Mouse (Mus musculus): Measurements from ENCODE around the gene Jph4. TPM values are rescaled to one million over a fixed set of nuclear protein-coding genes. Genes with fewer than 3 reads are reported as not detected.

Jph4 gene
- total and polyA plus RNA-seq, 3 experiments = not detected

DNA sequence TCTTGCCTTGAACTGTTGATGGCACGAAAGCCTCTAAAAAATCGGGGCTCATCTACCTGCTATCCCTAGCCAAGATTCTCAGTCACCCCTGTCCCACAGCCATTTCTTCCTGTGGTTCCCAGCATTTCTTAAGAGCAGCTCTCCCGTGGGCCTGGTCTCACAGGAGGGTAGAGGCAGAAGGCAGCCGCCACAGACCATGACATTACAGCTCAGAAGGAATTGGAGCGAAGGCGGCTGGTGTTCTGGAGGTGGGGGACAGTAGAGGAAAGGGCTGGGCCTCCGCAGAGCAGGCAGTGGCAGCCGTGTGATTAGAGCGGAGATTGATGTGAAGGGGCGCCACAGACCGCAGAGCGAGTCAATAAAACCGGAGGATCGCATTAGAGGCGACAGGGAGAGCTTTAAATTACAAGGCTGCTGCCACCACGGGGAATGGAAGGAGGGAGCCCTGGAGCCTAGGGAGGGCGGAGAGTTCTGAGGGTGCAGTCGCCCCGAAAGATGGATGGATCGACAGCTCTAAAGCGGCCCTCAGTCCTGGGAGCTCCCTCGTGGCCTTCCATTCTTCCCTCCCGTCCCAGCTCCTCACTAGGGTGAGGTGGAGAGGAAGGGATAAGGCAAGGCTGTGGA is 38.3 kb downstream of the Jph4 start:
- Histone ChIP-seq H3K36me3 (replicated peaks in 1 of 2; ENCODE audit: control insufficient read depth in 1 of 2, insufficient read depth in 1 of 2, low read length in 1 of 2) (no peaks in the 10 kb centered on the region), H3K4me1 (ENCODE audit: control insufficient read depth in 1 of 2, insufficient read depth in 2 of 2) (peaks cover 0 to 31% of the 10 kb centered on the region in 2 experiments; a peak in 2 of 4 replicates), H3K4me3 (replicated peaks in 1 of 3; ENCODE audit: low read depth in 2 of 3, low read length in 2 of 3, poor library complexity in 1 of 3) (no peak overlapping the region), H3K27ac (ENCODE audit: insufficient read depth, low read depth) (no peak overlapping the region), H3K4me2 (ENCODE audit: insufficient read depth, low read depth, poor library complexity, severe bottlenecking) (no peak overlapping the region), H3K79me2 (replicated peaks; ENCODE audit: control insufficient read depth, extremely low read depth, insufficient read depth, poor library complexity, severe bottlenecking) (no peaks in the 10 kb centered on the region), H3K9me3 (replicated peaks; ENCODE audit: low read length) (no peaks in the 10 kb centered on the region), H3K27me3 (replicated peaks) (peaks cover 5% of the 10 kb centered on the region), H3K9ac (ENCODE audit: insufficient read depth, low read depth) (no peak overlapping the region)
- TF ChIP-seq USF2 (conservative IDR thresholded peaks at IDR 0.05; ENCODE audit: low read depth, low read length) (no peak), ZKSCAN1 (IDR thresholded peaks at IDR 0.05; ENCODE audit: borderline replicate concordance, low read depth, low read length) (no peak), UBTF (IDR thresholded peaks at IDR 0.05; ENCODE audit: low read depth, low read length) (no peak), TBP (conservative IDR thresholded peaks at IDR 0.05; ENCODE audit: low read depth, low read length) (no peak), USF1 (IDR thresholded peaks at IDR 0.05; ENCODE audit: low read depth, low read length) (no peak), IRF4 (IDR thresholded peaks at IDR 0.05; ENCODE audit: low read depth, low read length) (no peak), SIN3A (IDR thresholded peaks at IDR 0.05; ENCODE audit: low read length) (no peak), KAT2A (IDR thresholded peaks at IDR 0.05; ENCODE audit: insufficient replicate concordance, low read length) (no peak), JUN (IDR thresholded peaks at IDR 0.05; ENCODE audit: insufficient read depth, low read depth, low read length) (no peak), BHLHE40 (IDR thresholded peaks at IDR 0.05; ENCODE audit: low read depth, low read length) (no peak)
- in situ Hi-C loops (cut with MboI; ENCODE audit: low pct_ligation_motif_present, low pct_unique_long_range_greater_than_20kb, low sequenced_read_pairs) = loop anchor here (5.0 kb wide), 1 partner anchor 41 kb away; no protein-coding TSS in a partner anchor
- no peak for DNase-seq (ENCODE audit: extremely low read depth)
- dilution Hi-C loops (cut with MboI; ENCODE audit: extremely low pct_ligation_motif_present, extremely low pct_unique_long_range_greater_than_20kb, low sequenced_read_pairs) = no loop called here

DNA sequence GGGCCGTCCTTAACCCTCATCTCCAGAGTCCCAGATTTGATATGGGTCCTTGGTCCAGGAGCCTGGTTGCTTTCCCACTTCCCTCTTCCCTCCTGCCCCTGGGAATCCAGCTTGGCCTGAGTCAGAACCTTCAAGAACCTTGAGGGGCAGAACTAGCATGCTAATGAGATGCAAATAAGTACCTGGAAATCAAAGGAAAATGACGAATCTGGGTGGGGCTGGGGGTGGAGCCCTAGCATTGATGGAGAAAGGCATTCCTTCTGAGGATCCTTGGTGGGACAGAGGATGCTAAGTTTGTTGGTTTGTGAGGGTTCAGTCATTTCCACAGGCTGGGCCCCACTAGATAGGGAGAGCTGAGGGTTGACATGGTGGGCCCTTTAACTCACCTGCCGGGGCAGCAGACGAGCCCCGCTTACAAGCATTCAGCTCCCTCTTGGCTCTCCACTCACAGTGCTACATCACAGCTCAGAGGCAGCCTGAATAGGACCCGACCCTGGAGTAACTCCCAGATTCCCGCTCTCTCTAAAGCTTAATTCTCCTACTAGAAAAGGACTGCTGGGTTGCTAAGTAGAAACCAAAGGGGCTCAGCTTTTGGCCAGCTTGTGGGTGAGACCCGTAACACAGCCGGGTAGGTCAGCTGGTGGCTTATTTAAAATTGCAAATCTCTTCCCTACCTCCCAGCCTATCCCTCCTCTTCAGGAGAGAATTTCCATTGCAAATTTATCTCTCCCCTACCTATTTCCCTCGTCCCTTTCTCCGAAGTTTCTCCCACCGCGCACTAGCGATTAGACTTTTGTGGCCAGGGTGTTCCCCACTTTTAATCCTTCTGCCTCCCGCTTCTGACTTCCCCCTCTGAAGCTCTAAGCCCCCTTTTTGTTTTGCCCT is 39.0 kb downstream of the Jph4 start:
- no peak overlapping the region for H3K4me3 ChIP-seq (replicated peaks in 1 of 3; ENCODE audit: low read depth in 2 of 3, low read length in 2 of 3, poor library complexity in 1 of 3)
- dilution Hi-C loops (cut with MboI; ENCODE audit: extremely low pct_ligation_motif_present, extremely low pct_unique_long_range_greater_than_20kb, low sequenced_read_pairs) (no loop called here), in situ Hi-C loops (cut with MboI; ENCODE audit: low pct_ligation_motif_present, low pct_unique_long_range_greater_than_20kb, low sequenced_read_pairs) (loop anchor here (5.0 kb wide), 1 partner anchor 40 kb away; no protein-coding TSS in a partner anchor)
- no peaks in the 10 kb centered on the region for H3K36me3 ChIP-seq (replicated peaks in 1 of 2; ENCODE audit: control insufficient read depth in 1 of 2, insufficient read depth in 1 of 2, low read length in 1 of 2)
- H3K9ac ChIP-seq (ENCODE audit: insufficient read depth, low read depth) = no peak overlapping the region
- H3K4me1 ChIP-seq (ENCODE audit: control insufficient read depth in 1 of 2, insufficient read depth in 2 of 2) = peaks cover 0 to 31% of the 10 kb centered on the region in 2 experiments; a peak in 2 of 4 replicates
- no peak overlapping the region for H3K4me2 ChIP-seq (ENCODE audit: insufficient read depth, low read depth, poor library complexity, severe bottlenecking)
- H3K79me2 ChIP-seq (replicated peaks; ENCODE audit: control insufficient read depth, extremely low read depth, insufficient read depth, poor library complexity, severe bottlenecking) = no peaks in the 10 kb centered on the region
- no peak overlapping the region for H3K27ac ChIP-seq (ENCODE audit: insufficient read depth, low read depth)
- no peaks in the 10 kb centered on the region for H3K9me3 ChIP-seq (replicated peaks; ENCODE audit: low read length)
- no peak for DNase-seq (ENCODE audit: extremely low read depth)
- no peak for TF ChIP-seq ZMIZ1 (IDR thresholded peaks at IDR 0.05; ENCODE audit: low read depth, low read length)
- no peak for TF ChIP-seq POLR2AphosphoS2 (IDR thresholded peaks at IDR 0.05; ENCODE audit: low read depth, low read length)
- TF ChIP-seq ZC3H11A (IDR thresholded peaks at IDR 0.05; ENCODE audit: low read depth, low read length) = no peak
- no peak for TF ChIP-seq ZNF384 (IDR thresholded peaks at IDR 0.05; ENCODE audit: low read depth, low read length)
- no peak for TF ChIP-seq RCOR1 (conservative IDR thresholded peaks at IDR 0.05; ENCODE audit: low read depth, low read length)
- no peak for TF ChIP-seq PAX5 (IDR thresholded peaks at IDR 0.05; ENCODE audit: low read length)
- no peak for TF ChIP-seq SIN3A (IDR thresholded peaks at IDR 0.05; ENCODE audit: low read length)
- no peak for TF ChIP-seq NELFE (IDR thresholded peaks at IDR 0.05; ENCODE audit: low read depth, low read length)
- TF ChIP-seq NRF1 (IDR thresholded peaks at IDR 0.05; ENCODE audit: low read depth, low read length) = no peak
- no peak for TF ChIP-seq MAX (IDR thresholded peaks at IDR 0.05; ENCODE audit: low read length)
- no peak for TF ChIP-seq MYC (IDR thresholded peaks at IDR 0.05; ENCODE audit: low read depth, low read length)
- TF ChIP-seq ETS1 (conservative IDR thresholded peaks at IDR 0.05; ENCODE audit: low read depth, low read length) = no peak
- TF ChIP-seq RAD21 (IDR thresholded peaks at IDR 0.05; ENCODE audit: low read depth, low read length) = no peak
- H3K27me3 ChIP-seq (replicated peaks) = peaks cover 5% of the 10 kb centered on the region
